Mouse (Mus musculus) ovary, postnatal 36 days (tissue): ENCODE measurements around the gene Slc6a5.

Experiments used
- DNase-seq: peaks from one replicate; pipeline ENCODE4 v3.0.0; 2022; ENCODE audit warnings: low spot score, mixed read lengths

Gene Slc6a5

GRCm38 (mm10) chr7:49981511-49982227 is 71.7 kb downstream of the Slc6a5 start:
- no peak for DNase-seq

- no peak for DNase-seq
Observed at GRCm38 (mm10) chr7:49984698-49985097, 74.8 kb downstream of the Slc6a5 start.

DNA sequence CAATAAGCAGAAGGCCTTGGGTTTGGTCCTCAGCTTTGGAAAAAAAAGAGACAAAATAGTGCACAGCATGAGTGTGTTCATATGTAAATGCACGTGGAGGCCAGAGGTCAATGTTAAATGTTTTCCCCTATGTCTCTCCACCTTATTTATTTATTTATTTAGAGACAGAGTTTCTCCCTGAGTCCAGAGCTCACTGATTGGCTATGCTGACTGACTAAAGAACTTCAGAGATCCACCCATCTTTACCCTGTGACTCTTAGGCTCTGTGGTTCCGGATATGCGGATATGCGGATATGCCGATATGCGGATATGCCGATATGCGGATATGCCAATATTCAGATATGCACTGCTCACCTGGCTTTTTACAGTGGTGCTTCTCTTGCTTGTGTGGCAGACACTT is 76.0 kb downstream of the Slc6a5 start:
- DNase-seq: no peak

- no peak for DNase-seq
Observed at GRCm38 (mm10) chr7:49999321-49999720, 89.4 kb downstream of the Slc6a5 start.

DNA sequence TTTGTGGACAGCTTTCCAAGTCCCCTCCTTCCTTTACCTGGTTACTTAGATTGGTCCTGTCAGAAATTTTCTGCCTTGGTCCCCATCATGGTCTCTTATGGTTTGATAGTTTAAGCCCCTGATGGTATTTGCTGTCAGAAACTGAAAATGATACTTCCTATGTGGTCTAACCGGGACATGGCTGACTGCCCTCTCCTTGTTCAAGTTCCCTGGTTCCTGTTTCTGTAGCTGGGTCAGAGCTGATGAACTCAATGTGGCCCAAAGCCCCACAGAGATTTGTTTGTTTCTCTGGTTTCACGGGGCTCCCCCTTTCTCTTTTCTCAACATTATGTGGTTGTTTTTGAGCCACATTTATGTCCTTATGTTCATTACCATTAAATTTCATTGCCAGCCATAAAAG is 95.3 kb downstream of the Slc6a5 start:
- DNase-seq: no peak
